ENCODE assay signal across 9 mouse cellular contexts in genomic region chr7:54458386-54458785, GRCm38 (mm10).
DNase-seq lines count a peak whose midpoint lies in the region; ATAC-seq lines count a peak whose summit lies in the region.
"Had no signal": no experiment of that assay in that cellular context is flagged by ENCODE, and none has a peak within 500 bp of the region (broad histone marks: within the 10 kb centered on the region; RNA-seq: fewer than 3 reads in every experiment).

No protein-coding gene starts in this region.

- no peak overlapping the region for H3K4me3 ChIP-seq in hindbrain, embryonic 10.5 days
- H3K4me3 ChIP-seq in hindbrain, embryonic 12.5 days = no peak overlapping the region
- H3K4me3 ChIP-seq: heart, embryonic 15.5 days had no signal

- no peak for ATAC-seq in hindbrain, embryonic 12.5 days (ENCODE audit: low FRiP score)

- H3K4me2 ChIP-seq in hindbrain, embryonic 12.5 days (replicated peaks) = no peak overlapping the region
- H3K4me2 ChIP-seq: heart, embryonic 15.5 days had no signal

- WGBS in hindbrain, embryonic 10.5 days = 56% methylated on average over 2 of the region's 2 CpGs
- WGBS in hindbrain, embryonic 12.5 days = 55% methylated on average over 2 of the region's 2 CpGs

- no peak overlapping the region for H3K27ac ChIP-seq in hindbrain, embryonic 10.5 days
- H3K27ac ChIP-seq in hindbrain, embryonic 12.5 days = no peak overlapping the region
- H3K27ac ChIP-seq: heart, embryonic 15.5 days had no signal

- no peaks in the 10 kb centered on the region for H3K27me3 ChIP-seq in hindbrain, embryonic 10.5 days (ENCODE audit: insufficient read depth, poor library complexity, severe bottlenecking)
- H3K27me3 ChIP-seq in hindbrain, embryonic 12.5 days = no peaks in the 10 kb centered on the region
- H3K27me3 ChIP-seq: heart, embryonic 15.5 days had no signal

- H3K9ac ChIP-seq in hindbrain, embryonic 12.5 days = no peak overlapping the region
- H3K9ac ChIP-seq: heart, embryonic 15.5 days had no signal

- H3K36me3 ChIP-seq in hindbrain, embryonic 10.5 days = no peaks in the 10 kb centered on the region
- no peaks in the 10 kb centered on the region for H3K36me3 ChIP-seq in hindbrain, embryonic 12.5 days
- H3K36me3 ChIP-seq: heart, embryonic 15.5 days had no signal

- DNase-seq in hindbrain, embryonic 10.5 days (ENCODE audit: low spot score) = peak; percentile 15
- DNase-seq in ES-CJ7 (ENCODE audit: low read depth, low spot score) = peak; percentile 26
- DNase-seq in brain, adult 2 months (ENCODE audit: low read depth, low spot score) = peak; percentile 67
- peak; percentile 4 for DNase-seq in layer of hippocampus, adult 9-10 months (ENCODE audit: low spot score)
- peak; percentile 3 to 14 for DNase-seq in right cerebral cortex, postnatal 36 days (ENCODE audit: low spot score in 2 of 2)
- no peak for DNase-seq in thymus, adult 18-20 months
- DNase-seq in heart, adult 18-20 months = no peak

- no peaks in the 10 kb centered on the region for H3K4me1 ChIP-seq in hindbrain, embryonic 10.5 days (replicated peaks)
- no peaks in the 10 kb centered on the region for H3K4me1 ChIP-seq in hindbrain, embryonic 12.5 days
- H3K4me1 ChIP-seq: heart, embryonic 15.5 days had no signal

- H3K9me3 ChIP-seq in hindbrain, embryonic 10.5 days = no peaks in the 10 kb centered on the region
- H3K9me3 ChIP-seq in hindbrain, embryonic 12.5 days (replicated peaks) = no peaks in the 10 kb centered on the region
- H3K9me3 ChIP-seq: heart, embryonic 15.5 days had no signal

Comparison
In these comparisons a context has a peak if more than half of its experiments do, and no peak if none do; other contexts are left out.
1. DNase-seq: peak in hindbrain, embryonic 10.5 days (single experiment), ES-CJ7 (single experiment), brain, adult 2 months (single experiment), layer of hippocampus, adult 9-10 months (single experiment) and right cerebral cortex, postnatal 36 days (2 of 2); none in thymus, adult 18-20 months (0 of 2) and heart, adult 18-20 months (0 of 2).